Mouse (Mus musculus) erythroid progenitor cell, adult 5-6 weeks (primary cell): ENCODE measurements around the gene L1td1. TPM values are rescaled to one million over a fixed set of nuclear protein-coding genes. Genes with fewer than 3 reads are reported as not detected.
"Not testable (repeated sequence)": the region's sequence is repeated elsewhere in the genome, so short reads cannot be mapped to it uniquely, and the experiment has no call there.

Source experiments
- ATAC-seq: replicated peaks from 2 replicates; pipeline ENCODE4 v1.8.0; 2016; ENCODE audit warnings: moderate number of reproducible peaks, mild to moderate bottlenecking, moderate TSS enrichment, inconsistent platforms; ENCODE audit not compliant: poor library complexity, low FRiP score, severe bottlenecking
- total RNA-seq, 2 experiments: library from RNA; stranded (forward) in 1 of 2; stranded (reverse) in 1 of 2; fragments of 150-400 nt in 1 of 2; fragments of 186-747, 209-891 nt in 1 of 2; gene quantifications; 2 replicates each; pipeline versions ENCODE4 v1.2.3 to v1.2.4; 2015 to 2017; ENCODE audit warnings: low replicate concordance in 2 of 2

L1td1 gene
- total RNA-seq (2015; ENCODE audit: low replicate concordance) (not detected in 2 replicates), total RNA-seq (2017; ENCODE audit: low replicate concordance) (not detected in 2 replicates)

- ATAC-seq, result no peak
Measured at GRCm38 (mm10) chr4:98726590-98727237, at the start of gene L1td1. TSS of gene L1td1 (plus strand) at chr4:98726734.

- ATAC-seq, result no peak
Measured at GRCm38 (mm10) chr4:98677506-98677905, 49.0 kb upstream of the L1td1 start.

GRCm38 (mm10) chr4:98686678-98687267 is 39.8 kb upstream of the L1td1 start:
- no peak for ATAC-seq

GRCm38 (mm10) chr4:98688116-98688515 is 38.4 kb upstream of the L1td1 start:
- no peak for ATAC-seq

- no peak for ATAC-seq
Measured at GRCm38 (mm10) chr4:98688520-98688919, 38.0 kb upstream of the L1td1 start.

GRCm38 (mm10) chr4:98689988-98690387 is 36.5 kb upstream of the L1td1 start:
- no peak for ATAC-seq

- no peak for ATAC-seq
Measured at GRCm38 (mm10) chr4:98693465-98694185, 32.9 kb upstream of the L1td1 start.

- ATAC-seq, result no peak
Measured at GRCm38 (mm10) chr4:98697932-98698331, 28.6 kb upstream of the L1td1 start.

GRCm38 (mm10) chr4:98698921-98699320 is 27.6 kb upstream of the L1td1 start:
- no peak for ATAC-seq

GRCm38 (mm10) chr4:98700156-98700555 is 26.4 kb upstream of the L1td1 start:
- ATAC-seq, result no peak

GRCm38 (mm10) chr4:98702201-98702894 is 24.2 kb upstream of the L1td1 start:
- no peak for ATAC-seq

- ATAC-seq, result no peak
Measured at GRCm38 (mm10) chr4:98710891-98711290, 15.6 kb upstream of the L1td1 start.

- no peak for ATAC-seq
Measured at GRCm38 (mm10) chr4:98717735-98718546, 8.6 kb upstream of the L1td1 start.

- ATAC-seq, result no peak
Measured at GRCm38 (mm10) chr4:98718547-98718917, 8.0 kb upstream of the L1td1 start.

GRCm38 (mm10) chr4:98722454-98722853 is 4.1 kb upstream of the L1td1 start:
- no peak for ATAC-seq

GRCm38 (mm10) chr4:98724682-98725081 is 1.9 kb upstream of the L1td1 start:
- not testable (repeated sequence) for ATAC-seq

- no peak for ATAC-seq
Measured at GRCm38 (mm10) chr4:98725439-98725838, 1.1 kb upstream of the L1td1 start.

GRCm38 (mm10) chr4:98727295-98727958 is 893 bp downstream of the L1td1 start:
- no peak for ATAC-seq

GRCm38 (mm10) chr4:98727959-98728347 is 1.4 kb downstream of the L1td1 start:
- ATAC-seq, result no peak
